Mouse (Mus musculus): ENCODE data around the gene Snupn. TPM values are rescaled to one million over a fixed set of nuclear protein-coding genes. Genes with fewer than 3 reads are reported as not detected.
A peak's percentile ranks its signal among the peaks of the same experiment; 100 is the strongest.
"Not testable (repeated sequence)": the region's sequence is repeated elsewhere in the genome, so short reads cannot be mapped to it uniquely, and the experiment has no call there.

The Snupn gene
- 19.0 and 21.6 TPM in 2 replicates for polyA plus RNA-seq (2014; fragmentation: Nextera tagmentation; extraction: Ambion mirVana)

GRCm38 (mm10) chr9:56950414-56951400, at the start of gene Snupn:
TSS of gene Snupn (plus strand) at chr9:56950878.
- H3K27me3 ChIP-seq (ENCODE audit: control insufficient read depth, insufficient read depth, low read length), result no peaks in the 10 kb centered on the region
- peaks cover 5% of the 10 kb centered on the region for H3K4me1 ChIP-seq (ENCODE audit: control insufficient read depth, insufficient read depth, low read length)
- peak; percentile 100 for ATAC-seq (replicated peaks; ENCODE audit: insufficient number of reproducible peaks, low FRiP score, low TSS enrichment)
- H3K27ac ChIP-seq (ENCODE audit: low read depth, low read length), result peak within 1 kb of the TSS; percentile 86
- H3K4me3 ChIP-seq (ENCODE audit: low read depth, low read length), result peak within 1 kb of the TSS; percentile 54
- under 1% methylated on average over 50 of the region's 50 CpGs for WGBS (ENCODE audit: insufficient replicate concordance)
- no peaks in the 10 kb centered on the region for H3K36me3 ChIP-seq (ENCODE audit: control insufficient read depth, insufficient read depth, low read length)
- no peaks in the 10 kb centered on the region for H3K9me3 ChIP-seq (replicated peaks; ENCODE audit: control insufficient read depth, low read length)
- peak within 1 kb of the TSS; percentile 94 for H3K9ac ChIP-seq (ENCODE audit: low read depth, low read length)
- H3K4me2 ChIP-seq, result peak within 1 kb of the TSS; percentile 88

- Histone ChIP-seq H3K4me2 (no peak overlapping the region), H3K9me3 (replicated peaks; ENCODE audit: control insufficient read depth, low read length) (no peaks in the 10 kb centered on the region), H3K4me3 (ENCODE audit: low read depth, low read length) (no peak overlapping the region), H3K27me3 (ENCODE audit: control insufficient read depth, insufficient read depth, low read length) (no peaks in the 10 kb centered on the region), H3K4me1 (ENCODE audit: control insufficient read depth, insufficient read depth, low read length) (peaks cover 2% of the 10 kb centered on the region; the same call in 1 of the 2 replicates), H3K27ac (ENCODE audit: low read depth, low read length) (no peak overlapping the region), H3K9ac (ENCODE audit: low read depth, low read length) (no peak overlapping the region), H3K36me3 (ENCODE audit: control insufficient read depth, insufficient read depth, low read length) (0 out of 2 replicates have a peak, but pooled peaks cover 4% of the 10 kb centered on the region)
- ATAC-seq (replicated peaks; ENCODE audit: insufficient number of reproducible peaks, low FRiP score, low TSS enrichment), result 0 out of 2 replicates have a peak, but pooled peaks have one; percentile 28
- WGBS (ENCODE audit: insufficient replicate concordance), result 58% methylated on average over 8 of the region's 8 CpGs
These were observed 49.5 kb upstream of the Snupn start for GRCm38 (mm10) chr9:56901187-56901586.

GRCm38 (mm10) chr9:56903662-56904061, 47.0 kb upstream of the Snupn start:
- WGBS (ENCODE audit: insufficient replicate concordance), result 73% methylated on average over 3 of the region's 3 CpGs
- Histone ChIP-seq H3K27ac (ENCODE audit: low read depth, low read length) (no peak overlapping the region), H3K27me3 (ENCODE audit: control insufficient read depth, insufficient read depth, low read length) (no peaks in the 10 kb centered on the region), H3K4me1 (ENCODE audit: control insufficient read depth, insufficient read depth, low read length) (peaks cover 2% of the 10 kb centered on the region; the same call in 1 of the 2 replicates), H3K4me2 (no peak overlapping the region), H3K36me3 (ENCODE audit: control insufficient read depth, insufficient read depth, low read length) (no peaks in the 10 kb centered on the region), H3K9ac (ENCODE audit: low read depth, low read length) (no peak overlapping the region), H3K4me3 (ENCODE audit: low read depth, low read length) (no peak overlapping the region), H3K9me3 (replicated peaks; ENCODE audit: control insufficient read depth, low read length) (no peaks in the 10 kb centered on the region)
- no peak for ATAC-seq (replicated peaks; ENCODE audit: insufficient number of reproducible peaks, low FRiP score, low TSS enrichment)

GRCm38 (mm10) chr9:56907549-56907948, 43.1 kb upstream of the Snupn start:
- no peaks in the 10 kb centered on the region for H3K9me3 ChIP-seq (replicated peaks; ENCODE audit: control insufficient read depth, low read length)
- ATAC-seq (replicated peaks; ENCODE audit: insufficient number of reproducible peaks, low FRiP score, low TSS enrichment), result no peak
- 58% methylated on average over 9 of the region's 9 CpGs for WGBS (ENCODE audit: insufficient replicate concordance)
- H3K9ac ChIP-seq (ENCODE audit: low read depth, low read length), result no peak overlapping the region
- H3K4me1 ChIP-seq (ENCODE audit: control insufficient read depth, insufficient read depth, low read length), result no peaks in the 10 kb centered on the region
- H3K36me3 ChIP-seq (ENCODE audit: control insufficient read depth, insufficient read depth, low read length), result no peaks in the 10 kb centered on the region
- no peak overlapping the region for H3K27ac ChIP-seq (ENCODE audit: low read depth, low read length)
- H3K4me2 ChIP-seq, result no peak overlapping the region
- no peak overlapping the region for H3K4me3 ChIP-seq (ENCODE audit: low read depth, low read length)
- H3K27me3 ChIP-seq (ENCODE audit: control insufficient read depth, insufficient read depth, low read length), result no peaks in the 10 kb centered on the region

GRCm38 (mm10) chr9:56909991-56910390, 40.7 kb upstream of the Snupn start:
- H3K4me3 ChIP-seq (ENCODE audit: low read depth, low read length); H3K27ac ChIP-seq (ENCODE audit: low read depth, low read length); H3K9me3 ChIP-seq (replicated peaks; ENCODE audit: control insufficient read depth, low read length); ATAC-seq (replicated peaks; ENCODE audit: insufficient number of reproducible peaks, low FRiP score, low TSS enrichment); H3K9ac ChIP-seq (ENCODE audit: low read depth, low read length); H3K4me1 ChIP-seq (ENCODE audit: control insufficient read depth, insufficient read depth, low read length); H3K27me3 ChIP-seq (ENCODE audit: control insufficient read depth, insufficient read depth, low read length); H3K36me3 ChIP-seq (ENCODE audit: control insufficient read depth, insufficient read depth, low read length); H3K4me2 ChIP-seq: not testable (repeated sequence)
- 36% methylated on average over 4 of the region's 4 CpGs for WGBS (ENCODE audit: insufficient replicate concordance)

GRCm38 (mm10) chr9:56911017-56911416, 39.7 kb upstream of the Snupn start:
- Histone ChIP-seq H3K9me3 (replicated peaks; ENCODE audit: control insufficient read depth, low read length) (no peaks in the 10 kb centered on the region), H3K27ac (ENCODE audit: low read depth, low read length) (no peak overlapping the region), H3K36me3 (ENCODE audit: control insufficient read depth, insufficient read depth, low read length) (peaks cover 6% of the 10 kb centered on the region; the same call in 1 of the 2 replicates), H3K9ac (ENCODE audit: low read depth, low read length) (no peak overlapping the region), H3K4me2 (no peak overlapping the region), H3K4me3 (ENCODE audit: low read depth, low read length) (no peak overlapping the region), H3K4me1 (ENCODE audit: control insufficient read depth, insufficient read depth, low read length) (no peaks in the 10 kb centered on the region), H3K27me3 (ENCODE audit: control insufficient read depth, insufficient read depth, low read length) (no peaks in the 10 kb centered on the region)
- WGBS (ENCODE audit: insufficient replicate concordance), result 58% methylated on average over 1 of the region's 1 CpGs
- ATAC-seq (replicated peaks; ENCODE audit: insufficient number of reproducible peaks, low FRiP score, low TSS enrichment), result no peak

- no peaks in the 10 kb centered on the region for H3K27me3 ChIP-seq (ENCODE audit: control insufficient read depth, insufficient read depth, low read length)
- H3K27ac ChIP-seq (ENCODE audit: low read depth, low read length), result no peak overlapping the region
- no peak overlapping the region for H3K4me3 ChIP-seq (ENCODE audit: low read depth, low read length)
- no peak overlapping the region for H3K4me2 ChIP-seq
- H3K4me1 ChIP-seq (ENCODE audit: control insufficient read depth, insufficient read depth, low read length), result no peaks in the 10 kb centered on the region
- 79% methylated on average over 9 of the region's 9 CpGs for WGBS (ENCODE audit: insufficient replicate concordance)
- H3K9me3 ChIP-seq (replicated peaks; ENCODE audit: control insufficient read depth, low read length), result no peaks in the 10 kb centered on the region
- no peak overlapping the region for H3K9ac ChIP-seq (ENCODE audit: low read depth, low read length)
- ATAC-seq (replicated peaks; ENCODE audit: insufficient number of reproducible peaks, low FRiP score, low TSS enrichment), result no peak
- peaks cover 28% of the 10 kb centered on the region for H3K36me3 ChIP-seq (ENCODE audit: control insufficient read depth, insufficient read depth, low read length)
These were observed 36.7 kb upstream of the Snupn start for GRCm38 (mm10) chr9:56913991-56914390.

- H3K4me2 ChIP-seq, result no peak overlapping the region
- H3K4me1 ChIP-seq (ENCODE audit: control insufficient read depth, insufficient read depth, low read length), result no peaks in the 10 kb centered on the region
- H3K36me3 ChIP-seq (ENCODE audit: control insufficient read depth, insufficient read depth, low read length), result peaks cover 28% of the 10 kb centered on the region
- no peaks in the 10 kb centered on the region for H3K9me3 ChIP-seq (replicated peaks; ENCODE audit: control insufficient read depth, low read length)
- H3K27me3 ChIP-seq (ENCODE audit: control insufficient read depth, insufficient read depth, low read length), result no peaks in the 10 kb centered on the region
- H3K9ac ChIP-seq (ENCODE audit: low read depth, low read length), result no peak overlapping the region
- no peak for ATAC-seq (replicated peaks; ENCODE audit: insufficient number of reproducible peaks, low FRiP score, low TSS enrichment)
- 75% methylated on average over 1 of the region's 1 CpGs for WGBS (ENCODE audit: insufficient replicate concordance)
- H3K4me3 ChIP-seq (ENCODE audit: low read depth, low read length), result no peak overlapping the region
- H3K27ac ChIP-seq (ENCODE audit: low read depth, low read length), result no peak overlapping the region
These were observed 35.6 kb upstream of the Snupn start for GRCm38 (mm10) chr9:56915116-56915515.
